Mouse (Mus musculus): ENCODE measurements around the gene Urah.
A peak's percentile ranks its signal among the peaks of the same experiment; 100 is the strongest.

The Urah gene

DNA sequence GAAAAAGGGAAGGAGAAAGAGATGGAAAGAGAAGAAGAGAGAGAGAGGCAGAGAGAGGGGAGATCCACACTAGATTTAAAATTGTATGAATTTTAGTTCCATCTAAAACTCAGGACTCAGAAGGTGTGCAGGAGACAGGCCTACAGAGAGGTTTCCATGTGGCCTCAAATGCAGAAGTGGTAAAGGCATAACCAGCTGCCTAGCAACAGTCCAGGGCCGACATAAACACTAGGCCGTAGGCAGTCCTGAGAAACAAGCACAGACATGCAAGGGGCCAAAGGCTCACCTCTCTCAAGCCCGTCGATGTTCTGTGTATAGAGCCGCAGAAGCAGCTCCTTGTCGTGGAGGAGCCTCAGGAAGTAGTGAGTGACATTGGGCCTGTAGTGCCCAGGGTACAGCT is 42.5 kb downstream of the Urah start:
- no peak for DNase-seq (ENCODE audit: low spot score)

GRCm38 (mm10) chr7:140879355-140879754 is 44.5 kb downstream of the Urah start:
- no peak for DNase-seq (ENCODE audit: low spot score)

GRCm38 (mm10) chr7:140880419-140880818 is 45.6 kb downstream of the Urah start:
- no peak for DNase-seq (ENCODE audit: low spot score)

DNA sequence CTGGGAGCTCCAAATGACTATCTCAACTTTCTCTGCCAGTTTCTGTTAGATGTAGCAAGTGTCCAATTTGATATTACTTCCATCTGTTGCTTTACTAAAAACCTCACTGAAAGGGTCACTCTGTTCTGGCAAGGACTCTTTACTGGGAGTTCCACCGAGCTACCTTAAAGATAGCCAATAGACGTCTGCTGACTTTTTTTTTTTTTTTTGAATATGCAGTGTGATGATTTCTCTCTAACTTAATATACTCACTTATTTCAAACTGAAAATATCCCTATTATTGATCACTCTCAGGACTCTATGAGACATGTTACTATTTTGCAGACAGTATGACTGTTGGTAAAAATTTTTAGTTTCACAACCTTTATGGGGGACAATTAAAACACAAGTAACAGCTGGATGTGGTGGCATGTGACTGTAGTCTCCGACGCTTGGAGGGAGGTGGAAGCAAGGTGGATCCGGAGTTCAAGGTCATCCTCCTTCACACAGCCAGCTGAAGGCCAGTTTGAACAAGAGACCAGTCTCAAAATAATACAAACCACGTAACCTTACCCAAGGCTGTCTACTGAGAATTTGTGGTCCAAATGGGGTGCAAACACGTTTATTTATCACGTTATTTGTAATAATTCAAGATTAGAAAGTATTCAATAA is 46.2 kb downstream of the Urah start:
- no peak for DNase-seq (ENCODE audit: low spot score)

DNA sequence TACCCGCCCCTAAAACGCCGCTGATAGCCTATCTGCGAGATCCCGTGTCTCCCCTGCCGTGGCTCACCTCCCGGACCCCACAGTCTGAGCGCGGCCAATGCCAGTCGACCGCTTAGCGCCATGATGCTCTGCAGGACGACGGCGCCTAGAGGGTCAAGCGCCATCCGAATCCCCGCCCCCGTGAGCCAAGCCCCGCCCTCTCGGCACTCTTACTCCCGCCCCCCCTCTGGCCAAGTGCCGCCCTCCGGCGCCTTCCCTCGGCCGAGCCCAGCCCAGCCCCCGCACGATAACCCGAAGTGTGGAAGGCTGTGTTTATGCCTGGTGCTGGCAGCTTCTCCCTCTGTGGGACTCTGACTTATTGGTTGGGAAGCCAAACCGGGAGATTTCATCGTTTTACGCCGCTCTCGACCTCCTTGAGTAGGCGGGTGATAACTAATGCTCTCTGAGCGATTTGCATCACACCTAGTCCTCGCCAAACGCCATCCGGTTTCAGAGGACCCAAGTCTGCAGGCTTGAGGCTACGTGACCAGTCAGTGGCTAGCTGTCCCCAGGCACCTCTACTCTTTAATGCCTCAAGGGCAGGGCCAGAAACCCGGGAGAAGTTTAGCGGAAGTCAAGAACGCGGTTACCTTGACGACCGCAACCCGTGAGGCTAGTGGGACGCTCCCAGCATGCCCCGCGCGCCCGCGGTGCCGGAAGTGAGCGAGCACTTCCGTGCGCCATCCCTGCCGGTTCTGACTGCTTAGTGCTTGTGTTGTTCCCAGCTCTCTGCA is 47.1 kb downstream of the Urah start, which contains the start of the genes Psmd13 and Sirt3:
Gene Psmd13 (plus strand): TSS at position 273 of the 773 bp plus-strand sequence.
Gene Sirt3 (minus strand): TSS at position 614 of the 773 bp plus-strand sequence.
- DNase-seq (ENCODE audit: low spot score) = peak; percentile 92

DNA sequence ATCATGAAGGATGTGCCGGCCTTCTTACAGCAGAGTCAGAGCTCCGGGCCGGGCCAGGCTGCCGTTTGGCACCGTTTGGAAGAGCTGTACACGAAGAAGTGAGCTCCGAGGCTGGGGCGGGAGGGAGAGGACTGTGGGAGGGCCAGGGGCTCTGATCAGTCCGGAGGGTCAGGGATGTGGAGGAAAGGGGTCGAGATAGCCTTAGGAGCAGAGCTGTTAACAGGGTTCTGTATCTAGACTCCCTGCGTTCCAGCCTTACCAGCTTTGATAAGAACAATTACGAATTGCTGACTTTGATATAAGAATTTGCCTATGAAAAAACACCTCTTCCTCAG is 47.6 kb downstream of the Urah start:
- DNase-seq (ENCODE audit: low spot score) = no peak
